Mouse (Mus musculus): ENCODE measurements around the gene Maml3.

- TF ChIP-seq POLR2A (IDR thresholded peaks at IDR 0.05; ENCODE audit: borderline replicate concordance, low read depth, low read length), result no peak
- no peak for TF ChIP-seq CTCF (IDR thresholded peaks at IDR 0.05; ENCODE audit: low read depth, low read length)
These were observed 443.5 kb downstream of the Maml3 start for GRCm38 (mm10) chr3:51661376-51661775.
